Mouse (Mus musculus): ENCODE results near the gene Zfp385b.

The Zfp385b gene

DNA sequence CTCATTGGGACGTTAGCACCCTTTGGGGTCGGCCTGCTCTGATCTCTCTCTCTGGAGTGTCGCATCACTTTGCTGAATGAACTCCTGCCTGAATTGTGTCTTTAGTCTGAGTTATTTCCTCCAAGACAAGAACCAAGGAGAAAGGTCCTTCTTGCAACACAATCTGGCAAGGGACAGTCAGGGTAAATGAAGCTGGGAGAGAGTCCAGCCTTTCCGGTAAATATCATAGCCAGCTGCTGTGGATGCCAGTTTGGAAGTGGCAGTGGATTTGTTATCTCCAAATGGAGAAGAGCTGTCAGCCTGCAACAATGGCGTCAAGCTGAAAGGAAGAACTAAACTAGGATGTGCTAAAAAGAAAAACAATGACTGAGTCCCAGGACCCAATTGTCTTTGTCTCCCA lies 436.7 kb downstream of the Zfp385b start:
- DNase-seq (ENCODE audit: low spot score in 2 of 2) = no peak

- DNase-seq (ENCODE audit: low spot score in 2 of 2) = no peak
Measured at GRCm38 (mm10) chr2:77379907-77380306, 439.5 kb downstream of the Zfp385b start.

DNA sequence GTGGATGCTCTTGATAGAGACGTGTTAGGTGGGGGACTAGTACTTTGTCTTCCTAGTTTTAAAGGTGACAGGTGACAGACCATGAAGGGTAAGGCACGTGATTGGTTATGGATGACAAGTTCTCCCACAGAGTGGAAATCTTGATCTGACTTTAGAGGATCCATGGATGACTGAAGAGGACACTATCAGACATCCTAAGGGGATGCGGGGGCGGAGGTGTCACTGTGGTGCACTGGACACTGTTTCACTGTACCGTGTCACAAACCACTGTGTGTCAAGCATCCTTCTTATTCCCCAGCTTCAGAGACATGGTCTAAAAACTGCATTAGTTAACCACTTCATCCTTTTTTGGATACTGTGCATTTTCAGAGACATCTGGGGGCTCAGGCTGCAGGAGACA lies 440.1 kb downstream of the Zfp385b start:
- no peak for DNase-seq (ENCODE audit: low spot score in 2 of 2)

DNA sequence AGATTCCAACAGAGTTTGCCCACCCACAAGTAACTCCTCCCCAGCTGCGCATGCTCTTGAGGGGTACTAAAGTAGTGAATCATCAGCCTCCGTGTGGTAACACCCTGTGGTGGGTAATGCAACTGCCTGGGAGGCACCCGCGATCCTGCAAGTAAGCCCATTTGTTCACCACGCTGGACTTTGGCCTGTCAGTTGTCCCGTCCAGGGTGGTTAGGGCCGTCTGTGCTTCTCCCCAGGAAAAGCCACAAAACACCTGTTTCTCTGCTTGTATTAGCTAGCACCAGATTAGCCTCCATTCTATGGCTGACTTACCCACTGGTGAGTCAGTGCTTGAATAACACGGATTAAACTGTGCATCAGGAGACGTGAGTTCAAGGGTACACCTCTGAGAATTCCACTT lies 442.6 kb downstream of the Zfp385b start:
- no peak for DNase-seq (ENCODE audit: low spot score in 2 of 2)

DNA sequence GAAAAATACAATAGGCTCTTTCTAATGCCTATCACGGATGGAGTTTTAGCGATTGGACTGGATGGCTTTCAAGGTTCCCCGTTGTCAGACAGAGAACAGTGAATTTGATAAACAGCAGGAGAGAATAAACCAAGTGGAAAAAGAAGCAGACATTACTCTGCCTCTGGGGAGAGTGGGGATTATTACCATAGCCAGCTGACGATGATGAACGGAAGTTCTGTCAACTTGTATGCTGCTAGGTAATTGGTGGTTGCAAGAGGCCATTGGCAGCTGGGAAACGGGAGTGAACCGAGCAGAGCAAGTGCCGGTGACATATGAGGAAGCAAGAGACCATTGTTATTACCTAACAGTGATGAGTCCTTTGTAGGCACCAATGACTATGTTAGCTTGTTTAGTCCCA lies 444.3 kb downstream of the Zfp385b start:
- DNase-seq (ENCODE audit: low spot score in 2 of 2) = no peak

DNA sequence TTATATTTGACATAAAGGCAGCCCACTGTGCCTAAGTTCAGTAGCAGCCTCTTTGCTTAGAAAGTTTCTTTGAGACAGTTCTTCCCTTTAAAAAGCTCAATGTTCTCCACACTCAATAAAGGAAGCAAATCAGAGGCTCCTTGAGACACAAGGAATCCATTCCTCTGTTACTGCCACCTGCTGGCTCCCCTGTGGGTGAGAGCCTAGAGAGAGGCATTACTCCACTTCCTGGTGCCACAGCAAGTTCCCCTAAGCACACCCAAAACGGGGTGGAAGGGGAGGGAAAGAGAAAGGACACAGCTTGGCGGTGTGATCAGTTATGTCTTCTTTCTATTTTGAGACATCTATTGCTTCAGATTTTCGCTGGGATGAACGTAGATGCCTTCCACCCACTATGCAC lies 450.3 kb downstream of the Zfp385b start:
- DNase-seq (ENCODE audit: low spot score in 2 of 2) = no peak
